Mouse (Mus musculus) CH12.LX (cell line): Measurements from ENCODE around the gene Acadl. TPM values are rescaled to one million over a fixed set of nuclear protein-coding genes. Genes with fewer than 3 reads are reported as not detected.

ENCODE experiments used
- DNase-seq: peaks from one replicate; pipeline ENCODE4 v3.0.0-alpha.2; 2013; ENCODE audit errors: extremely low read depth
- H3K27ac ChIP-seq: 2 replicates; pipeline ENCODE4 v1.5.1; 2012; ENCODE audit warnings: low read depth, mild to moderate bottlenecking, control low read depth, moderate library complexity; ENCODE audit not compliant: insufficient read depth
- H3K27me3 ChIP-seq: replicated peaks from 2 replicates; pipeline ENCODE3; 2012; ENCODE audit warnings: inconsistent platforms
- H3K36me3 ChIP-seq, 2 experiments: replicated peaks in 1 of 2; 2 replicates each; pipeline versions ENCODE3 to v1.6.1; 2012; ENCODE audit warnings: inconsistent platforms in 1 of 2, low read length in 1 of 2, mild to moderate bottlenecking in 1 of 2, mixed read lengths in 1 of 2, moderate library complexity in 1 of 2; ENCODE audit not compliant: control insufficient read depth in 1 of 2, insufficient read depth in 1 of 2
- H3K4me1 ChIP-seq, 2 experiments: 2 replicates each; pipeline ENCODE4 v1.6.1; 2012; ENCODE audit warnings: inconsistent platforms in 1 of 2, moderate library complexity in 1 of 2; ENCODE audit not compliant: insufficient read depth in 2 of 2, control insufficient read depth in 1 of 2
- H3K4me2 ChIP-seq: 2 replicates; pipeline ENCODE4 v1.6.1; 2012; ENCODE audit warnings: low read depth, mild to moderate bottlenecking, control low read depth; ENCODE audit not compliant: poor library complexity, insufficient read depth, severe bottlenecking
- H3K4me3 ChIP-seq, 3 experiments: fragments of 150-350 bp in 1 of 3; sonication (generic) in 1 of 3; replicated peaks in 1 of 3; 2 replicates each; pipeline versions ENCODE3 to v1.5.1; 2011 to 2012; ENCODE audit warnings: low read depth in 2 of 3, low read length in 2 of 3, mild to moderate bottlenecking in 2 of 3, moderate library complexity in 2 of 3, control low read depth in 1 of 3, improper control_type of control experiment in 1 of 3, inconsistent platforms in 1 of 3, mixed read lengths in 1 of 3; ENCODE audit not compliant: poor library complexity in 1 of 3
- H3K79me2 ChIP-seq: replicated peaks from 2 replicates; pipeline ENCODE4 v1.6.1; 2012; ENCODE audit warnings: mild to moderate bottlenecking, moderate library complexity; ENCODE audit not compliant: control insufficient read depth, poor library complexity, insufficient read depth, severe bottlenecking; ENCODE audit errors: extremely low read depth
- H3K9ac ChIP-seq: 2 replicates; pipeline ENCODE4 v1.6.1; 2012; ENCODE audit warnings: low read depth, mild to moderate bottlenecking, control low read depth, moderate library complexity; ENCODE audit not compliant: insufficient read depth
- H3K9me3 ChIP-seq: replicated peaks from 2 replicates; pipeline ENCODE3; 2012; ENCODE audit warnings: low read length, inconsistent platforms, mixed read lengths
- BHLHE40 ChIP-seq: IDR thresholded peaks from 2 replicates; pipeline ENCODE4 v1.6.1; 2011; ENCODE audit warnings: mild to moderate bottlenecking, low read depth, low read length, improper control_type of control experiment
- CHD1 ChIP-seq: IDR thresholded peaks from 2 replicates; pipeline ENCODE4 v1.6.1; 2012; ENCODE audit warnings: low read depth, low read length, improper control_type of control experiment, inconsistent platforms
- ETS1 ChIP-seq: conservative IDR thresholded peaks from 2 replicates; pipeline ENCODE4 v1.6.1; 2012; ENCODE audit warnings: low read depth, mild to moderate bottlenecking, inconsistent platforms, low read length, improper control_type of control experiment, moderate library complexity
- GABPA ChIP-seq: IDR thresholded peaks from 2 replicates; pipeline ENCODE4 v1.6.1; 2012; ENCODE audit warnings: low read depth, low read length, improper control_type of control experiment, inconsistent platforms; ENCODE audit not compliant: insufficient replicate concordance
- HCFC1 ChIP-seq: IDR thresholded peaks from 2 replicates; pipeline ENCODE4 v1.6.1; 2012; ENCODE audit warnings: low read depth, mild to moderate bottlenecking, inconsistent platforms, low read length, improper control_type of control experiment
- MAZ ChIP-seq: IDR thresholded peaks from 2 replicates; pipeline ENCODE4 v1.6.1; 2012; ENCODE audit warnings: low read depth, mild to moderate bottlenecking, inconsistent platforms, low read length, improper control_type of control experiment, moderate library complexity
- MYC ChIP-seq: IDR thresholded peaks from 2 replicates; pipeline ENCODE4 v1.6.1; 2011; ENCODE audit warnings: low read depth, mild to moderate bottlenecking, improper control_type of control experiment, low read length
- PAX5 ChIP-seq: IDR thresholded peaks from 2 replicates; pipeline ENCODE4 v1.6.1; 2012; ENCODE audit warnings: low read length, inconsistent platforms, mixed read lengths
- POLR2A ChIP-seq: IDR thresholded peaks from 2 replicates; pipeline ENCODE4 v1.6.1; 2011; ENCODE audit warnings: low read depth, mild to moderate bottlenecking, improper control_type of control experiment, low read length
- POLR2AphosphoS2 ChIP-seq: IDR thresholded peaks from 2 replicates; pipeline ENCODE4 v1.6.1; 2011; ENCODE audit warnings: low read depth, low read length, improper control_type of control experiment
- RCOR1 ChIP-seq: conservative IDR thresholded peaks from 2 replicates; pipeline ENCODE4 v1.6.1; 2012; ENCODE audit warnings: low read depth, mild to moderate bottlenecking, inconsistent platforms, low read length, improper control_type of control experiment
- SIN3A ChIP-seq: IDR thresholded peaks from 2 replicates; pipeline ENCODE4 v1.6.1; 2012; ENCODE audit warnings: low read length, improper control_type of control experiment, inconsistent platforms
- SMC3 ChIP-seq: IDR thresholded peaks from 2 replicates; pipeline ENCODE4 v1.6.1; 2011; ENCODE audit warnings: low read depth, low read length, improper control_type of control experiment
- TCF12 ChIP-seq: IDR thresholded peaks from 2 replicates; pipeline ENCODE4 v1.6.1; 2014; ENCODE audit warnings: low read depth, mild to moderate bottlenecking, inconsistent platforms, low read length, improper control_type of control experiment
- USF2 ChIP-seq: conservative IDR thresholded peaks from 2 replicates; pipeline ENCODE4 v1.6.1; 2011; ENCODE audit warnings: low read depth, low read length, improper control_type of control experiment
- ZC3H11A ChIP-seq: IDR thresholded peaks from 2 replicates; pipeline ENCODE4 v1.6.1; 2012; ENCODE audit warnings: low read depth, mild to moderate bottlenecking, inconsistent platforms, low read length, improper control_type of control experiment
- dilution Hi-C: fragments of 300-500 bp; cut with MboI; formaldehyde crosslinking; loops from 2 replicates; pipeline ENCODE4 v1.14.3; 2020; ENCODE audit warnings: low sequenced_read_pairs; ENCODE audit not compliant: extremely low pct_unique_long_range_greater_than_20kb, extremely low pct_ligation_motif_present
- in situ Hi-C: fragments of 300-500 bp; cut with MboI; formaldehyde crosslinking; loops from 3 replicates; pipeline ENCODE4 v1.14.3; 2019; ENCODE audit warnings: low sequenced_read_pairs, low pct_ligation_motif_present, low pct_unique_long_range_greater_than_20kb, mixed read lengths
- polyA plus RNA-seq: library from polyadenylated mRNA; unstranded; fragments of >175 nt; gene quantifications from 2 replicates; pipeline ENCODE4 v1.2.1, GENCODE M21; 2012; ENCODE audit warnings: low read depth; ENCODE audit not compliant: insufficient read length
- total RNA-seq, 2 experiments: library from RNA; depleted of rRNA; stranded (reverse); fragments of 300-350 nt in 1 of 2; fragments of >200 nt in 1 of 2; gene quantifications; 2 replicates each; pipeline ENCODE4 v1.2.3; 2012 to 2014

Gene Acadl
- total and polyA plus RNA-seq, 3 experiments, result 24.7 to 58.9 (median 26.2) TPM

- Histone ChIP-seq H3K79me2 (no peaks in the 10 kb centered on the region), H3K9ac (no peak overlapping the region), H3K4me2 (no peak overlapping the region), H3K9me3 (no peaks in the 10 kb centered on the region), H3K27me3 (no peaks in the 10 kb centered on the region), H3K27ac (no peak overlapping the region), H3K36me3 (peaks cover 4 to 36% of the 10 kb centered on the region in 2 experiments), H3K4me3 (no peak overlapping the region), H3K4me1 (peaks cover 2 to 26% of the 10 kb centered on the region in 2 experiments)
- DNase-seq, result no peak
- in situ Hi-C loops, result no loop called here
- TF ChIP-seq PAX5 (no peak), GABPA (no peak), RCOR1 (no peak)
- dilution Hi-C loops, result no loop called here
These were observed 65.1 kb downstream of the Acadl start for GRCm38 (mm10) chr1:66797962-66798361.

DNA sequence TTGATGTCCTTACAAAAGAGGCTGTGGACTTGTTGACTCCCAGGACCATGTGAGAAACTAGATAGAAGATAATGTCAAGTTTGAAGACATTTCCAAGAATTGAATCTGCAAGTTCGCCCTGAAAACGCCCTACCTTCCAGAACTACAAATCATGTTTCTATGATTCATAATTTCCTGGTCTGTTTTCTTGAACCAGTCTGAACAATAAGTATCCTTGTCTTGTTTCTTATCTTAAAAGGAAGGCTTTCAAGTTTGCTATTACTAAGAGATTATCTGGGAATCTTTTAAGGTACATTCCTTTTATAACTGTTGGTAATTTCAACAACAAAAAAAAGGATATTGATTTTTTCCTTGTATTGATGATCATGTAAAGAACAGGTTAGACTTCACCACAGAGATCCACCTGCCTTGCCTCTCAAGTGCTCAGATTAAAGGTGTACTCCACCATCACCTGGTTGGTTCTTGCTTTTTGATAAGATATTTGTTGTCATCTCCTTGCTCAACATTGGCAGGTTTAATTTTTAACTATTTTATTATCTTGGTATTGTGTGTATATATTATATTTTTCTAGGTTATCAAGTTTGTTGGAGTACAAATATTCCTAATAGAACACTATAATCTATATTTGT is 70.1 kb downstream of the Acadl start:
- Histone ChIP-seq H3K4me2 (no peak overlapping the region), H3K27ac (no peak overlapping the region), H3K9me3 (no peaks in the 10 kb centered on the region), H3K79me2 (no peaks in the 10 kb centered on the region), H3K9ac (no peak overlapping the region), H3K36me3 (peaks cover 0 to 11% of the 10 kb centered on the region in 2 experiments), H3K4me3 (no peak overlapping the region), H3K4me1 (peaks cover 0 to 5% of the 10 kb centered on the region in 2 experiments; a peak in 1 of 4 replicates), H3K27me3 (no peaks in the 10 kb centered on the region)
- dilution Hi-C loops, result no loop called here
- no peak for DNase-seq
- in situ Hi-C loops, result no loop called here
- no peak for TF ChIP-seq MYC
- TF ChIP-seq ETS1, result no peak
- TF ChIP-seq BHLHE40, result no peak
- TF ChIP-seq ZC3H11A, result no peak
- TF ChIP-seq TCF12, result no peak
- TF ChIP-seq SIN3A, result no peak
- TF ChIP-seq CHD1, result no peak
- TF ChIP-seq HCFC1, result no peak
- TF ChIP-seq PAX5, result no peak
- TF ChIP-seq SMC3, result no peak
- no peak for TF ChIP-seq RCOR1
- TF ChIP-seq POLR2A, result no peak
- no peak for TF ChIP-seq POLR2AphosphoS2

DNA sequence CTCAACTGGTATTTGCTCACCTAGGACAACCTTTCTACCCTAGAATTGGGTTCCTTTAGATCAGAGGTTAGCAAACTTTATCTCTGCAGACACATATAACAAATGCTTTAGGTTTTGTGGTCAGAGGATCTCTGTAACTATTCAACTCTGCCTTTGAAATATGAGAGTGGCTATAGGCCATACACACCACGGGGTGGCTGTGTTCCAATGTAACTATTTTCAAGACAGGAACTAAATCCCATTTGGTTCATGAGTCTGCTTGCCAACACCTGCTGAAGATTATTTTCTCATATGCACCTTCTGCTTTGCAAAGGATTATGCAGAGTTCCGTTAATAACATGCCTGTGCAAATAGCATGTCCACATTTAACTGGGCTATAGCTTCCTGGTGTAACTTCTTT is 80.8 kb downstream of the Acadl start:
- Histone ChIP-seq H3K9ac (no peak overlapping the region), H3K27ac (no peak overlapping the region), H3K79me2 (no peaks in the 10 kb centered on the region)
- in situ Hi-C loops, result no loop called here
- no peak for TF ChIP-seq MAZ
- no peak for TF ChIP-seq USF2
- TF ChIP-seq PAX5, result no peak
- TF ChIP-seq, all 38 proteins: peak for 0
- DNase-seq, result no peak
- Histone ChIP-seq H3K36me3 (no peaks in the 10 kb centered on the region), H3K4me3 (no peak overlapping the region), H3K4me1 (peaks cover 0 to 12% of the 10 kb centered on the region in 2 experiments; a peak in 1 of 4 replicates), H3K27me3 (no peaks in the 10 kb centered on the region), H3K9me3 (no peaks in the 10 kb centered on the region), H3K4me2 (no peak overlapping the region; the same call in 1 of the 2 replicates)
- dilution Hi-C loops, result no loop called here
